Mouse (Mus musculus): ENCODE results near the gene Ctsh. TPM values are rescaled to one million over a fixed set of nuclear protein-coding genes. Genes with fewer than 3 reads are reported as not detected.
A peak's percentile ranks its signal among the peaks of the same experiment; 100 is the strongest.

Ctsh gene
- polyA plus RNA-seq, 1 experiment from 2014 or later = 305 TPM

DNA sequence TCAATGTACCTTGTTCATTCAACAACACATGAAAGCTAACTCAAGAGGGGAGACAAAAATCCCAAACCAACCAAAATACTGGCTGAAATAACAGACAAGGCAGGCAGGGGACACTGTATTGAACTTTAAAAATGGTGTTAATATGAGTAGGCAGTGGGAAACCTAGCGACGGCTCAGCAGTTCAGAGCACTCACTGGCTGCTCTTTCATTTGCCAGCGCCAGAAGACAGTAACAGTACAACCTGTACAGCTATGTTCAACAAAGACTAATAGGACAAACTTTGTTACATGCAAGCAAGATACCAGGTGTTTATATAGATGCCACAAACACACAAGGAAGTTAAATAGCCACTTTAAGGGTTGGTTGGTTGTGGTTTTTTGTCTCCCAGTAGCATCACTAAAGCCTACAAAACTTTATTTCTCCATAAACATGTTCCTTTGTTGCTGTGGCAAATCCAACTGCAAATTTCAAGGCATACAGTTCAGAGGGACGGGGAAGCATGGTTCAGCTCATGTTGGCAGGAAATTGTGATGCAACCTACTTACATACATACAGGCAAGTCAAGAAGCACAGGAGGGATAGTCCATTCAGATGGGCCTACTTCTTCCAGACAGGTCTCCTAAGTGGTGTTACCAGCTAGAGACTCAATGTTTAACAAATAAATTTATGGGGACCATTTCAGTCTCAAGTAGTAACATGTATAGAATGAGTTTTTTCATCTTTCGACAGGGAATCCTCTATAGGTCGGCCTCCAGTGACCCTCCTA, 35.6 kb downstream of the Ctsh start:
- ATAC-seq = no peak
- Histone ChIP-seq H3K9ac (ENCODE audit: low read depth, low read length) (no peak overlapping the region), H3K36me3 (ENCODE audit: control insufficient read depth, insufficient read depth) (peaks cover 50% of the 10 kb centered on the region), H3K27ac (ENCODE audit: low read depth, low read length) (no peak overlapping the region), H3K4me3 (ENCODE audit: low read depth, low read length) (no peak overlapping the region), H3K4me2 (replicated peaks; ENCODE audit: low read depth) (no peak overlapping the region), H3K4me1 (replicated peaks; ENCODE audit: control insufficient read depth, insufficient read depth, low read length) (no peaks in the 10 kb centered on the region), H3K27me3 (replicated peaks; ENCODE audit: control insufficient read depth, insufficient read depth, low read length) (no peaks in the 10 kb centered on the region), H3K9me3 (ENCODE audit: control insufficient read depth) (no peaks in the 10 kb centered on the region)
- TF ChIP-seq CTCF (IDR thresholded peaks at IDR 0.05; ENCODE audit: low read depth) = no peak
- 91% methylated on average over 6 of the region's 6 CpGs for WGBS

DNA sequence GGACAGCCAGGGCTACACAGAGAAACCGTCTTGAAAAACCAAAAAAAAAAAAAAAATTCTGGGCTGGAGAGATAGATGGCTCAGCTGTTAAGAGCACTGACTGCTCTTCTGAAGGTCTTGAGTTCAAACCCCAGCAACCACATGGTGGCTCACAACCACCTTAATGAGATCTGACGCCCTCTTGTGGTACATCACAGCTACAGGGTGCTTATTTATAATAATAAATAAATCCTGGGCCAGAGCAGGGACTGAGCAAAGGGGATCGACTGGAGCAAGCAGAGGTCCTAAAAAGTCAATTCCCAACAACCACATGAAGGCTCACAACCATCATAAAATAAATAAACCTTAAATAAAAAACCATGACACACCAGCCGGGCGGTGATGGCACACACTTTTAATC, 45.0 kb downstream of the Ctsh start:
- Histone ChIP-seq H3K4me3 (ENCODE audit: low read depth, low read length) (no peak overlapping the region), H3K9me3 (ENCODE audit: control insufficient read depth) (no peaks in the 10 kb centered on the region), H3K27me3 (replicated peaks; ENCODE audit: control insufficient read depth, insufficient read depth, low read length) (no peaks in the 10 kb centered on the region), H3K27ac (ENCODE audit: low read depth, low read length) (no peak overlapping the region), H3K36me3 (ENCODE audit: control insufficient read depth, insufficient read depth) (peaks cover 62% of the 10 kb centered on the region), H3K4me2 (replicated peaks; ENCODE audit: low read depth) (no peak overlapping the region), H3K4me1 (replicated peaks; ENCODE audit: control insufficient read depth, insufficient read depth, low read length) (no peaks in the 10 kb centered on the region), H3K9ac (ENCODE audit: low read depth, low read length) (no peak overlapping the region)
- whole genome bisulfite sequencing = 89% methylated on average over 5 of the region's 5 CpGs
- ATAC-seq = no peak
- peak; percentile 45 for TF ChIP-seq CTCF (IDR thresholded peaks at IDR 0.05; ENCODE audit: low read depth)

DNA sequence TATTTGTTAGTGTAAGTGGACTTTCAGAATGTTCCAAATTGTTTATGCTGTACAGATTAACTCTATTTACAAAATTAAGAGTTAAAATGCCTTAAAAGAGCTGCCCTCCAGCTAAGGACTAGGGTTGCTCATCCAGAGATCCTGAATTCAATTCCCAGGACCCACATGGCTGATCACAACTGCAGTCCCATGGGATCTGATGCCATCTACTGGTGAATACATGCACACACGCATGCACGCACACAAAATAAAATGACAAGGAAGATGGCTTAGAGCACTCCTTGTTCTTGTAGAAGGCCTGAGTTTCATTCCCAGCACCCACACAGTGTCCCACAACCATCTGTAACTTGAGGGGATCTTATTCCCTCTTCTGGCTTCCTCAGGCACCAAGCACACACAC, 46.8 kb downstream of the Ctsh start:
- TF ChIP-seq CTCF (IDR thresholded peaks at IDR 0.05; ENCODE audit: low read depth) = peak; percentile 74
- 75% methylated on average over 2 of the region's 2 CpGs for WGBS
- Histone ChIP-seq H3K27me3 (replicated peaks; ENCODE audit: control insufficient read depth, insufficient read depth, low read length) (no peaks in the 10 kb centered on the region), H3K36me3 (ENCODE audit: control insufficient read depth, insufficient read depth) (peaks cover 59% of the 10 kb centered on the region), H3K4me3 (ENCODE audit: low read depth, low read length) (no peak overlapping the region), H3K9me3 (ENCODE audit: control insufficient read depth) (no peaks in the 10 kb centered on the region), H3K4me1 (replicated peaks; ENCODE audit: control insufficient read depth, insufficient read depth, low read length) (no peaks in the 10 kb centered on the region), H3K27ac (ENCODE audit: low read depth, low read length) (no peak overlapping the region), H3K4me2 (replicated peaks; ENCODE audit: low read depth) (no peak overlapping the region), H3K9ac (ENCODE audit: low read depth, low read length) (no peak overlapping the region)
- ATAC-seq = peak; percentile 38; the same call in 1 of the 2 replicates

DNA sequence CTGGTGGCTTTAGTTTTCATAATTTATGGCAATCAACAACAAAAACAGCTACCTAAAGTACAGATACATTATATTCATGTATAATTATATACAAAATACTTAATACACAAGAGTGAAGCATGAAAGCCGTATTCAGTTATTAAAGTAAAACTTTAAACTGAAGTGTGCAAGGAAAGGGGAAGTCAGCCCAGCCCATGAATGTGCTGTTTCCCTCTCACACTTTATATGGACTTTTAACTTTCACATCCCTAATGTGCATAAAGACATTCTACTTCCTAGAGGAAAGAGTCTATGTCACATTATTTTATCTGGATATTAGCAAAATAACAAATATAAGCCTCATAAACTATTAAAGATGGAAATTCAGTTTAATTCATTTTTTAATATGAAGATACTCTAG, 51.5 kb downstream of the Ctsh start:
- Histone ChIP-seq H3K27me3 (replicated peaks; ENCODE audit: control insufficient read depth, insufficient read depth, low read length) (no peaks in the 10 kb centered on the region), H3K4me2 (replicated peaks; ENCODE audit: low read depth) (no peak overlapping the region), H3K9me3 (ENCODE audit: control insufficient read depth) (no peaks in the 10 kb centered on the region), H3K4me3 (ENCODE audit: low read depth, low read length) (no peak overlapping the region), H3K4me1 (replicated peaks; ENCODE audit: control insufficient read depth, insufficient read depth, low read length) (no peaks in the 10 kb centered on the region), H3K9ac (ENCODE audit: low read depth, low read length) (no peak overlapping the region), H3K36me3 (ENCODE audit: control insufficient read depth, insufficient read depth) (peaks cover 22% of the 10 kb centered on the region), H3K27ac (ENCODE audit: low read depth, low read length) (no peak overlapping the region)
- ATAC-seq = no peak
- no peak for TF ChIP-seq CTCF (IDR thresholded peaks at IDR 0.05; ENCODE audit: low read depth)
- 65% methylated on average over 1 of the region's 1 CpGs for WGBS

DNA sequence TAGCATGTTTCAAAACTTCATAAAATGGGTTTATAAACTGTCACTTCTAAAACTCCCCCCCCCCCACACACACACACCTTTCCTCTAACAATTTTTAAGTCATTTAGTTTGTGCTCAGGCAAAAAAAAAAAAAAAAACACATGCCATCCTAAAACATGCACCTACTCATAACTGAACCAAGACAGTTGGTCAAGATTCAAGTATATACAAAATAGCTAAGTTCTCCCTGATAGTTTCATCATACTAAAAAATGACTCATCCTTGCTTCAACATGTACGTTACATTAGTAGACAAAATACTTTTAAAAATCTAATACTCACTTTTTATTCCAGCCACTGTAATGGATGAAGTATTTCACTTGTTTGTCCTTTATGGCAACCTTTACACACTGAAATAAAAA, 53.0 kb downstream of the Ctsh start:
- WGBS = 73% methylated on average over 1 of the region's 1 CpGs
- Histone ChIP-seq H3K27me3 (replicated peaks; ENCODE audit: control insufficient read depth, insufficient read depth, low read length) (no peaks in the 10 kb centered on the region), H3K9me3 (ENCODE audit: control insufficient read depth) (no peaks in the 10 kb centered on the region), H3K9ac (ENCODE audit: low read depth, low read length) (no peak overlapping the region), H3K4me3 (ENCODE audit: low read depth, low read length) (no peak overlapping the region), H3K36me3 (ENCODE audit: control insufficient read depth, insufficient read depth) (peaks cover 14% of the 10 kb centered on the region), H3K4me1 (replicated peaks; ENCODE audit: control insufficient read depth, insufficient read depth, low read length) (no peaks in the 10 kb centered on the region), H3K4me2 (replicated peaks; ENCODE audit: low read depth) (no peak overlapping the region), H3K27ac (ENCODE audit: low read depth, low read length) (no peak overlapping the region)
- no peak for TF ChIP-seq CTCF (IDR thresholded peaks at IDR 0.05; ENCODE audit: low read depth)
- no peak for ATAC-seq

DNA sequence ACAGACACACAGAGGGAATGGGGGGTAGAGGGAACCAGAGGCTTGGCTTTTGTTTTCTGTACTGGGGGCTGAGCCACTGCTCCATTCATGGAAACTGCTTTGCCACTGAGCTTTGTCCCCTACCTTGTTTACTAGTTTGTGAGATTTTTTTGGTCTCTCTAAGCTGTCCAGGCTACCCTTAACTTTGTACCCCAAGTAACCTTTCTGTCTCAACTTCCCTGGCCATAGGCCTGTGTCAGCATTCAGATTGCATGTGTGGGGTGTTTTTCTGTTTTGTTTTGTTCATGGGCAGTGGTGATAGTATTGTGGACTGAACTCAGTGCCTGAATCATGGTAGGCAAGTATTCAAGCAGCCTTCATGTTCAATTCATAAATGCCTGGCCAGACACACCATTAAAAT, 54.3 kb downstream of the Ctsh start:
- Histone ChIP-seq H3K27me3 (replicated peaks; ENCODE audit: control insufficient read depth, insufficient read depth, low read length) (no peaks in the 10 kb centered on the region), H3K9me3 (ENCODE audit: control insufficient read depth) (no peaks in the 10 kb centered on the region), H3K36me3 (ENCODE audit: control insufficient read depth, insufficient read depth) (peaks cover 8% of the 10 kb centered on the region; the same call in 1 of the 2 replicates), H3K4me1 (replicated peaks; ENCODE audit: control insufficient read depth, insufficient read depth, low read length) (no peaks in the 10 kb centered on the region), H3K27ac (ENCODE audit: low read depth, low read length) (no peak overlapping the region), H3K4me2 (replicated peaks; ENCODE audit: low read depth) (no peak overlapping the region), H3K9ac (ENCODE audit: low read depth, low read length) (no peak overlapping the region), H3K4me3 (ENCODE audit: low read depth, low read length) (no peak overlapping the region)
- no peak for ATAC-seq
- no peak for TF ChIP-seq CTCF (IDR thresholded peaks at IDR 0.05; ENCODE audit: low read depth)
